Mouse (Mus musculus) erythroblast, embryonic 14.5 days (primary cell): ENCODE data around the gene Slc25a21.

Experiments
- GATA1 ChIP-seq: IDR thresholded peaks from 2 replicates; pipeline ENCODE4 v1.6.1; 2012; ENCODE audit warnings: low read length, inconsistent platforms, mixed read lengths
- TAL1 ChIP-seq: IDR thresholded peaks from 3 replicates; pipeline ENCODE4 v1.6.1; 2012; ENCODE audit warnings: low read length, inconsistent platforms, mixed read lengths

DNA sequence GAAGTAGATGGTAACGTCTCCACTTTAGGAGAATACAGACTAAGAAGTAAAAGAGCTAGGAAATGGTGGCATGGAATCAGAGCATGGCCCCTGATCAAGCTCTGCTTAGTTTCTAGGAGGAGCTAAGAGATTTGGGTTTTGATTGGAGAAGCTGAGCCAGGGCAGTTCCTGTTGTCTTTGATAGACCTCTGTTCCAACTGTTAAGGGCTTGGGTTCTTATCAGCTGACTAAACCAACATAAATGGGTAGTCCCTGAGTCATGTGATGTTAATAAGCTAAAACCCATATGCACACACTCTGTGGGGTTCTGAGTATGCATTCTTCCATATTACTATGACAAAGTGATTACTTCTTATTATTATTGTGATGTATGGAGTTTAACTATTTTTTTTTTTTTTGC is 412.0 kb downstream of the Slc25a21 start:
- TF ChIP-seq TAL1 (no peak), GATA1 (no peak)
